Mouse (Mus musculus) cortical plate, adult 2 months (tissue): ENCODE results near the gene Casq2.

Experiments
- CTCF ChIP-seq: fragments of 200-500 bp; IDR thresholded peaks from 2 replicates; pipeline ENCODE4 v1.5.1; 2011; ENCODE audit warnings: mild to moderate bottlenecking, control low read depth, low read length; ENCODE audit not compliant: insufficient read depth; ENCODE audit errors: extremely low read depth
- POLR2A ChIP-seq: fragments of 200-500 bp; IDR thresholded peaks from 2 replicates; pipeline ENCODE4 v1.6.1; 2011; ENCODE audit warnings: mild to moderate bottlenecking, low read length, control low read depth; ENCODE audit not compliant: insufficient read depth; ENCODE audit errors: extremely low read depth

DNA sequence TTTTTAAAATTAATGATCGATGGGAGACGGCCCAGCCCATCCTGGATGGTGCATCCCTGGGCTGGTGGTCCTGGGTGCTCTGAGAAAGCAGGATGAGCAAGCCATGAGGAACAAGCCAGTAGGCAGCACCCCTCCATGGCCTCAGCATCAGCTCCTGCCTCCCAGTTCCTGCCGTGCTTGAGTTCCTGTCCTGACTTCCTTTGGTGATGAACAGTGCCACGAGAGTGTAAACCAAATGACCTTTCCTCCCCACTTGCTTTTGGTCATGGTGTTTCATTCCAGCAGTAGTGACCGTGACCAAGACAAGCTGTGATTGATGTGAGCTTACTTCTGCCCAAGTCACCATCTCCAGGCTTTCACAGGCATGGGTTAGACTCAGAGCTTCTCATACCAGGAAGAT is 48.4 kb upstream of the Casq2 start:
- TF ChIP-seq CTCF (no peak), POLR2A (no peak)
